Mouse (Mus musculus): ENCODE measurements at regions not wholly inside any gene's neighbourhood (a gene's known extent, or its start where the extent isn't known, plus 50 kb on each side); places are given as distances from the start of the nearest gene placed in this dataset.
A peak's percentile ranks its signal among the peaks of the same experiment; 100 is the strongest.

GRCm38 (mm10) chr17:79798361-79798760 lies 83.5 kb upstream of the Cyp1b1 start:
- no peak for ATAC-seq (replicated peaks; ENCODE audit: insufficient number of reproducible peaks, low FRiP score, low TSS enrichment, poor library complexity, severe bottlenecking)

- no peak for ATAC-seq (replicated peaks; ENCODE audit: insufficient number of reproducible peaks, low FRiP score, low TSS enrichment, poor library complexity, severe bottlenecking)
Measured at GRCm38 (mm10) chr17:79790166-79790565, 75.3 kb upstream of the Cyp1b1 start.

- ATAC-seq (replicated peaks; ENCODE audit: insufficient number of reproducible peaks, low FRiP score, low TSS enrichment, poor library complexity, severe bottlenecking) = no peak
Measured at GRCm38 (mm10) chr17:79787201-79787600, 72.3 kb upstream of the Cyp1b1 start.

- peak; percentile 50; the same call in 1 of the 2 replicates for ATAC-seq (replicated peaks; ENCODE audit: insufficient number of reproducible peaks, low FRiP score, low TSS enrichment, poor library complexity, severe bottlenecking)
Measured at GRCm38 (mm10) chr17:79786691-79787090, 71.8 kb upstream of the Cyp1b1 start.

- ATAC-seq (replicated peaks; ENCODE audit: insufficient number of reproducible peaks, low FRiP score, low TSS enrichment, poor library complexity, severe bottlenecking) = no peak
Measured at GRCm38 (mm10) chr17:79786270-79786669, 71.4 kb upstream of the Cyp1b1 start.

- ATAC-seq (replicated peaks; ENCODE audit: insufficient number of reproducible peaks, low FRiP score, low TSS enrichment, poor library complexity, severe bottlenecking) = no peak
Measured at GRCm38 (mm10) chr17:79784256-79784870, 69.5 kb upstream of the Cyp1b1 start.

- no peak for ATAC-seq (replicated peaks; ENCODE audit: insufficient number of reproducible peaks, low FRiP score, low TSS enrichment, poor library complexity, severe bottlenecking)
Measured at GRCm38 (mm10) chr17:79781733-79782663, 67.1 kb upstream of the Cyp1b1 start.

GRCm38 (mm10) chr17:79781262-79781661 lies 66.4 kb upstream of the Cyp1b1 start:
- no peak for ATAC-seq (replicated peaks; ENCODE audit: insufficient number of reproducible peaks, low FRiP score, low TSS enrichment, poor library complexity, severe bottlenecking)

GRCm38 (mm10) chr17:79777874-79778395 lies 63.1 kb upstream of the Cyp1b1 start:
- no peak for ATAC-seq (replicated peaks; ENCODE audit: insufficient number of reproducible peaks, low FRiP score, low TSS enrichment, poor library complexity, severe bottlenecking)

- ATAC-seq (replicated peaks; ENCODE audit: insufficient number of reproducible peaks, low FRiP score, low TSS enrichment, poor library complexity, severe bottlenecking) = no peak
Measured at GRCm38 (mm10) chr17:79776177-79776576, 61.3 kb upstream of the Cyp1b1 start.

- no peak for ATAC-seq (replicated peaks; ENCODE audit: insufficient number of reproducible peaks, low FRiP score, low TSS enrichment, poor library complexity, severe bottlenecking)
Measured at GRCm38 (mm10) chr17:79775216-79775615, 60.4 kb upstream of the Cyp1b1 start.

GRCm38 (mm10) chr17:79774291-79774690 lies 59.4 kb upstream of the Cyp1b1 start:
- no peak for ATAC-seq (replicated peaks; ENCODE audit: insufficient number of reproducible peaks, low FRiP score, low TSS enrichment, poor library complexity, severe bottlenecking)

GRCm38 (mm10) chr17:79772219-79772618 lies 57.4 kb upstream of the Cyp1b1 start:
- no peak for ATAC-seq (replicated peaks; ENCODE audit: insufficient number of reproducible peaks, low FRiP score, low TSS enrichment, poor library complexity, severe bottlenecking)

GRCm38 (mm10) chr17:79771727-79772126 lies 56.9 kb upstream of the Cyp1b1 start:
- ATAC-seq (replicated peaks; ENCODE audit: insufficient number of reproducible peaks, low FRiP score, low TSS enrichment, poor library complexity, severe bottlenecking) = no peak

- no peak for ATAC-seq (replicated peaks; ENCODE audit: insufficient number of reproducible peaks, low FRiP score, low TSS enrichment, poor library complexity, severe bottlenecking)
Measured at GRCm38 (mm10) chr17:79770911-79771310, 56.0 kb upstream of the Cyp1b1 start.

GRCm38 (mm10) chr17:79769824-79770223 lies 55.0 kb upstream of the Cyp1b1 start:
- ATAC-seq (replicated peaks; ENCODE audit: insufficient number of reproducible peaks, low FRiP score, low TSS enrichment, poor library complexity, severe bottlenecking) = no peak

- ATAC-seq (replicated peaks; ENCODE audit: insufficient number of reproducible peaks, low FRiP score, low TSS enrichment, poor library complexity, severe bottlenecking) = no peak
Measured at GRCm38 (mm10) chr17:79768080-79768479, 53.2 kb upstream of the Cyp1b1 start.

- ATAC-seq (replicated peaks; ENCODE audit: insufficient number of reproducible peaks, low FRiP score, low TSS enrichment, poor library complexity, severe bottlenecking) = no peak
Measured at GRCm38 (mm10) chr17:79765061-79765794, 50.4 kb upstream of the Cyp1b1 start.
